Mouse (Mus musculus) megakaryocyte, embryonic 14.5 days (primary cell): ENCODE measurements at regions not wholly inside any gene's neighbourhood (a gene's known extent, or its start where the extent isn't known, plus 50 kb on each side); places are given as distances from the start of the nearest gene placed in this dataset.

Source experiments
- H3K27me3 ChIP-seq: replicated peaks from 2 replicates; pipeline ENCODE3; 2012; ENCODE audit warnings: inconsistent platforms
- H3K36me3 ChIP-seq: replicated peaks from 2 replicates; pipeline ENCODE3; 2012; ENCODE audit warnings: low read length, inconsistent platforms, mixed read lengths
- H3K4me1 ChIP-seq: 2 replicates; pipeline ENCODE4 v1.6.1; 2012; ENCODE audit warnings: inconsistent platforms
- H3K4me3 ChIP-seq: replicated peaks from 2 replicates; pipeline ENCODE3; 2012; ENCODE audit warnings: moderate library complexity, mild to moderate bottlenecking, inconsistent platforms
- H3K9me3 ChIP-seq: 2 replicates; pipeline ENCODE4 v1.6.1; 2012; ENCODE audit warnings: inconsistent platforms
- FLI1 ChIP-seq: IDR thresholded peaks from 2 replicates; pipeline ENCODE4 v1.6.1; 2012; ENCODE audit warnings: low read length, inconsistent platforms, mixed read lengths
- GATA1 ChIP-seq: IDR thresholded peaks from 3 replicates; pipeline ENCODE4 v1.6.1; 2012; ENCODE audit warnings: mixed read lengths, low read length, inconsistent platforms, borderline replicate concordance

DNA sequence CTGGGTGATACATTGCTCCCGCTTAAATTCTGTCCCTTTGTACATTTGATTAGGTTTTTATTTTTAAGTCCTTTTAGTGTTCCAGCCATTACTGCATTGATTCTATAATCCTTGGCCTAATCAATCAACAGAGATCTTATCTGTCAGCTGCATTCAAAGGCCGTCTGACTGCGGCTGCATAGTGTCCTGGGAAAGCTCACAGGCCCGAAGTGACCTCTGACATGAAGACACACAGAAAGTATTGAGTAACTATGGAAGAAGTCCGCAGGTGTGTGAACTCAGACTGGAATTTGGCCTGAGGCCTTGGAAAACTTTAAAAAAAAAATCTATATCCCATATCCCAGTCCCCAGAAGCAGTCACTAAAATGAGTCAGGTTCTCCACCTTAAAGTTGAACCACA is 67.4 kb upstream of the Ptpn13 start:
- TF ChIP-seq FLI1 (no peak), GATA1 (no peak)
- no peaks in the 10 kb centered on the region for H3K9me3 ChIP-seq
- H3K27me3 ChIP-seq, result peaks cover 3% of the 10 kb centered on the region
- H3K4me3 ChIP-seq, result no peak overlapping the region
- no peaks in the 10 kb centered on the region for H3K36me3 ChIP-seq
- H3K4me1 ChIP-seq, result 0 out of 2 replicates have a peak, but pooled peaks cover 4% of the 10 kb centered on the region

DNA sequence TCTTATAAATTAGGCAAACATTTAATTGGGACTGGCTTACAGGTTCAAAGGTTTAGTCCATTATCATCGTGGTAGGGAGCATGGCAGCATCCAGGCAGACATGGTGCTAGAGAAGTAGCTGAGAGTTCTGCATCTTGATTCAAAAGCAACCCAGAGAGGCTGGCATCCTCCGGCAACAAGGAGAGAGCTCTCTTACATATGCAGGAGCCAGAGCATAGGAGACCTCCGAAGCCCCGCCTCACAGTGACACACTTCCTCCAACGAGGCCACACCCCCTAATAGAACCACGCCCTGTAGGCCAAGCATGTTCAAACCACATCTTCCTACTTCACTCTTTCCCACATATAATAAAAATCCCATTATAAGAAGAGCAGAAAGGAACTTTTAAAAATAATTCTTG is 68.5 kb upstream of the Ptpn13 start:
- no peak for TF ChIP-seq GATA1
- no peak for TF ChIP-seq FLI1
- Histone ChIP-seq H3K4me3 (no peak overlapping the region), H3K36me3 (no peaks in the 10 kb centered on the region), H3K9me3 (peaks cover 6% of the 10 kb centered on the region), H3K27me3 (peaks cover 3% of the 10 kb centered on the region), H3K4me1 (0 out of 2 replicates have a peak, but pooled peaks cover 4% of the 10 kb centered on the region)

DNA sequence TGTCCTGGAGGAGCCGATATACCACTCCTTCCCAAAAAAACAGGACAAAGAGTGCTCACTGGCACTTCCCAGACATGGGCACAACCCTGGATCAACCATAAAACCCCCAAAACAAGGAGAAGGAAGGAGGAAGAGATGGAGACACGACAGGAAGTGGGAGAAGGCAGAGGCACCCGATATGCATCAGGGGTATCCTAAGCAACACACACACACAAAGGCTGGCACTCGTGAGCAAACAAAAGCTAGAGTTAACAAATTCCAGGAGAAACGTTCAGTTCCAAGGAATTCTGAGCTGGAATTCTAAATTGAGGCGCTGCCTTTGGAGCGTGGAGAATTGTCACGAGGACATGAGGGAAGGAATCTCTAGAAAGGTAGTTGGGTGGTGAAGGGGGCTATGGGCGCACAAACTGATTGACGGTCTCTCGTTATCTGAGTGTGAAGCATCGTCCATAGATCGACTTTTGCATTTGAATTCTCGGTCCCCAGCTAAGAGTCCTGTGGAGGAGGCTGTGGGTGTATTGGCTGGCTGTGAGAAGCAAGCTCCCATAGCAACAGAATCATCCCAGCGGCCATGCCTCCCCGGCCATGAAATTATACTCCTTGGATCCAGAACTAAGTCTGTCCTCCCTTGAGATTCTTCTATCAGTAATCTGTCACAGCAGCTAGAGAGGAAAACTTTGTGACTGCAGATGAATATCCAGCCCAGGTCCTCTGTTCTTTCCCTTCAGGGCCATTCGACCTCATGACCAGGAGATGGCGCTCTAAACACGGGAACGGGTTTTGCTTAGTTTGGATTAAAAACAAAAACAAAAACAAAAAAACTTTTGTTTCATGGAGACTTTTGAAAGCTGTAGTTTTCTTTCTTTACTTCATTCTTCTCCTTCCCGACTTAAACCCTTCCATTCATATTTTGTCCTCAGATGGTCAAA is 69.4 kb upstream of the Ptpn13 start:
- Histone ChIP-seq H3K36me3 (no peaks in the 10 kb centered on the region), H3K9me3 (peaks cover 10% of the 10 kb centered on the region)
- TF ChIP-seq FLI1 (no peak), GATA1 (no peak)

DNA sequence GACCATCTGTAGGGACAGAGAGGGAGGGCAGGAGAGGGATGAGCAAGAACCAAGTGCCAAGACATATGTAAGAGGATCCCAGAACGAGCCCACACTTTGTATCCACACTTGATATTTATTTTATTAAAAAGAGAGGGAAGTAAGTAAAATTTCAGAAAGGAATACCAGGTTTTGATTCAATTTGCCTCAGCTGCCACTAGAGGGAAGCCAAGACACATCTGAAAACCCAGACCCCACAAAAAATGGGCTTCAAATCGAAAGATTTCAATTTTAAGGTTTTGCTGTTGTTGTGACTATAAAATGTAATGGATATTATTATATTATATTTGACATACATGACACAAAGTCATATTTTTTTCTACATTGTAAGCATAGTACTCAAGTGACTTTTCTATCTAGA is 81.1 kb upstream of the Ptpn13 start:
- Histone ChIP-seq H3K9me3 (peaks cover 13% of the 10 kb centered on the region), H3K36me3 (no peaks in the 10 kb centered on the region), H3K4me3 (no peak overlapping the region), H3K4me1 (no peaks in the 10 kb centered on the region), H3K27me3 (no peaks in the 10 kb centered on the region)
- TF ChIP-seq FLI1 (no peak), GATA1 (no peak)

More for the DNA sequence above, 69.4 kb upstream of the Ptpn13 start:
- no peak overlapping the region for H3K4me3 ChIP-seq
- H3K4me1 ChIP-seq, result 0 out of 2 replicates have a peak, but pooled peaks cover 4% of the 10 kb centered on the region
- peaks cover 3% of the 10 kb centered on the region for H3K27me3 ChIP-seq

DNA sequence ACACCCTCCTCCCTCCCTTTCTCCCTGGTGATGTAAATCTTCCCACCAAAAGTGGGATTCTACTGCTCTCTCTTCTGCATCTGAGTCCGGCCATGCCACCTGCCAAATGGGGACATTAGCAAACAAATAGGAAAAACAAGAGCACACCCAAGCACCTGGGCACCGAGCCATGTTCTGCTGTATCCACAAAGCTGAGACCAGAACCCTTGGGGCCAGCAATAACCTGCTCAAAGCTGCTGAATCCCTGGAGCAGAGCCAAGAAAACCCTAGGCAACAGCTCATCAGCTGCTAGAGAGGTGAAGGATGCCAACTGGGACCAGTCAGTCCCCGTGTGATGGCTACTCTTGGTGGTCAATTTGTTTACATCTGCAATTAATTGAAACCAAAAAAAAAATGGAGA is 83.5 kb upstream of the Ptpn13 start:
- no peak overlapping the region for H3K4me3 ChIP-seq
- no peak for TF ChIP-seq FLI1
- TF ChIP-seq GATA1, result no peak
- peaks cover 3% of the 10 kb centered on the region for H3K9me3 ChIP-seq
- no peaks in the 10 kb centered on the region for H3K4me1 ChIP-seq
- H3K36me3 ChIP-seq, result no peaks in the 10 kb centered on the region
- H3K27me3 ChIP-seq, result no peaks in the 10 kb centered on the region

DNA sequence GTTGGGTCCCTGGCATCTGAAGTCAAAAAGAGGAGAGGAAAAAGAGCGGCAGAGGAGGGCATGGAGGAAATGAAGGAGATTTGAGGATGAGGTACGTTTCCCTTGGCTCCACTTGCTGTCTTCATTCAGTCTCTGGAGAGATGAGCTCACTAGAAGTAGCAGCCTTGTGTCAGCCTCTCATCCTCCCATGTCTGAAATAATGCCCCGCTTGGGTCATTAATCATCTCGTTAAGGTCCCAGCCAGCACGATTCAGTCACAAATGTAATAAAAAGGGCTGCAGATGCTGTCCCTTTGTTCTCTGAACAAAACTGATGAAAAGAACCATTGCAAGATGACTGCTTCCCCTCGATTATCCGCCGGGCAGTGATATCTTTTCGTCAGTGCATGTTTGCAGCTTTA is 84.4 kb upstream of the Ptpn13 start:
- TF ChIP-seq GATA1 (no peak), FLI1 (no peak)
- Histone ChIP-seq H3K36me3 (no peaks in the 10 kb centered on the region), H3K4me1 (no peaks in the 10 kb centered on the region), H3K9me3 (no peaks in the 10 kb centered on the region), H3K27me3 (no peaks in the 10 kb centered on the region), H3K4me3 (no peak overlapping the region)

DNA sequence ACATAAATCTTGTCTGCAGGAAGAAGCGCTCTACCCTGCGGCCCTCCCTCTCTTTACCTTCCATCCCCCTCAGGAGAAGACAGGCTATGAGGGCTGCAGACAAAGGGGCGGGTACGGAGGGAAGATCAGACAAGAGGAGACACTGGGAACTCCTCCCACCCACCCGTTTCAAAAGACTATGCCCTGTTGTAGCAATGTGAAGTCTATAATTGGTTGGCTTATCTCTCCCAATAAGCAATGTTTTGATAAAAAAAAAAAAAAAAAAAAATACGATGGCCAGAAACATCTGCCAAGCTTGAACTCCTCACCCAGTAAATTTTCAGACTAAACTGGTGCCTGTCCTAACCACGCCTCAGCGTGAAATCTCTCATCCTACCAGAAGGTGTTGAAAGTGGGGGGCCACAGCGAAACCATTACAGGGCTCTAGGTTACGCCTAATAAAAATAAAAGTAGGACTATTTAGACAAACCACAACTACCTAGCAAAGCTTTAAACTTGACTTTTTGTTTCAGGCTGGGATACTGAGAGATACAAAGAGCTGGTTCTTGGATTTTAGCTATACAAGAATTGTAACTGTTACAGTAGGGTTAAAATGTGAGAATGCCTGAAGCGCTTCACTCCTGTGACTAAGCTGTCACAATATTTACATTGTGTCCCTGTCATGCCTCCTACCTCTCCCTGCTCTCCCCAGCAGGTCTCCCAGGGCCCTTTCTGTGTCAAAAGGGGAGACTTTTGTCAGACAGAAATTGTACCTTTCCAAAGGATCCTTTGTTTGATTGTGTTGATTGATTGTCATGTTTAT is 88.1 kb upstream of the Ptpn13 start:
- Histone ChIP-seq H3K4me1 (no peaks in the 10 kb centered on the region), H3K36me3 (no peaks in the 10 kb centered on the region), H3K4me3 (no peak overlapping the region), H3K9me3 (no peaks in the 10 kb centered on the region), H3K27me3 (no peaks in the 10 kb centered on the region)
- TF ChIP-seq FLI1 (no peak), GATA1 (no peak)

DNA sequence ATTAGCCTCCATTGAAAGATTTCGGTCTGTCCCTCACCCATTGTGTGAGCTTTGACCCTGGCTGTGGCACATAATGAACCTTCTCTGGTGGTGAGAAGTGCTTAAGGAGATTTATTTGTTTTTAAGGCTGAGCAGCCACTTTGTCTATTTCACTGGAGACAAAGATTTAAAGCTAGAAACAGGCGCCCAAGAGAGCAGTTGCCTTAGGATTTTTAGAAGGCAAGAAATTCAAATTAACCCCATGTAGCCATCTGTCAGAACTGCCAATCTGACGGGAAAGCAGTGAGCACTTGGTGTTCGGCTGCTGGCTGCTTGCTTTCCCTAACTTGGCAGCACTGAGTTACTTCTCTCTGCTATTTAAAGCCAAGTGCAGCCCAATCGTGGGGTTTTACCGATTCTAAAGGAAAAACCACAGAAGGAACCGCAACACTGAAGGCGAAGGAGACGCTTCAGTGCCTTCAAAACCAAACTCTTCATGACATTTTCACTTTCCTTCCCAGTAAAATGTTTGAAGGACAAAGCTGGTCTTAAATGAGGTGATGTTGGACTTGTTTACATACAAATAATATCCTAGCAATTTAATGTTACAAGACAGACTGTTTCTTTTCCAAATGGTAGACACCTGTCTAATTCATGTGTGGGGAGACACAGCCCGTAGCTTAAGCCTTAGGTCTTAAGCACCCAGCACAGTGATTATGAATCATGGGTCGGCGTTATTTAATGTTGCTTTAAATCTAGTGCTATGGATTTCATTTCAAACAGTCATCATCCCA is 88.9 kb upstream of the Ptpn13 start:
- Histone ChIP-seq H3K4me3 (no peak overlapping the region), H3K27me3 (no peaks in the 10 kb centered on the region), H3K9me3 (no peaks in the 10 kb centered on the region), H3K4me1 (no peaks in the 10 kb centered on the region), H3K36me3 (no peaks in the 10 kb centered on the region)
- no peak for TF ChIP-seq GATA1
- no peak for TF ChIP-seq FLI1

DNA sequence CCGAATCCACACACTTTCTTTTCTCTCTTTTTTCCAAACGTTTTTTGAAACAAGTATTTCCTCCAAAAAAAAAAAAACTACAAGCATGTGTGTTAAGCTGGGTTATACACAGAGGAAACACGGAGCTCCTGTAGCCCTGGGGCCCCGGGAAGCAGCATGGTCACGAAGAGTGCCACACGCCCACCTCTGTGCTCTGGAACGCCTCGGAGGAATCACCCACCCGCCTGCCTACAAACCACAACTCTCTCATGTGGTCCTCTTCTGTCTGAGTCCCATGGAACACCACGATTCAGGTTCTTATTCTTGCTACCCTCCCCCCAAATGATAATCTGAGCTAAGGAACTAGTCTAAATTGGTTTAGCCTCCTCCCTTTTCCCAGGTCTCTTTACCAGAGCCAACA is 98.6 kb upstream of the Ptpn13 start:
- no peaks in the 10 kb centered on the region for H3K27me3 ChIP-seq
- no peaks in the 10 kb centered on the region for H3K36me3 ChIP-seq
- no peak overlapping the region for H3K4me3 ChIP-seq
- H3K9me3 ChIP-seq, result peaks cover 20% of the 10 kb centered on the region
- TF ChIP-seq GATA1 (no peak), FLI1 (no peak)
- H3K4me1 ChIP-seq, result no peaks in the 10 kb centered on the region
